Mouse (Mus musculus): Measurements from ENCODE around the gene Grb7. TPM values are rescaled to one million over a fixed set of nuclear protein-coding genes. Genes with fewer than 3 reads are reported as not detected.
A peak's percentile ranks its signal among the peaks of the same experiment; 100 is the strongest.

The Grb7 gene
- polyA plus RNA-seq (2014; fragmentation: Nextera tagmentation; extraction: Ambion mirVana), result 33.2 and 34.1 TPM in 2 replicates

GRCm38 (mm10) chr11:98446213-98446561 lies at the start of gene Grb7:
Gene Grb7, plus strand, starts transcription at chr11:98446394.
- no peaks in the 10 kb centered on the region for H3K9me3 ChIP-seq (ENCODE audit: control insufficient read depth, low read length)
- peak within 1 kb of the TSS; percentile 33 for H3K4me2 ChIP-seq
- WGBS, result 12% methylated on average over 5 of the region's 5 CpGs
- H3K9ac ChIP-seq (ENCODE audit: low read depth, low read length), result peak within 1 kb of the TSS; percentile 56
- H3K4me3 ChIP-seq (ENCODE audit: low read depth, low read length), result peak within 1 kb of the TSS; percentile 47
- H3K4me1 ChIP-seq (replicated peaks; ENCODE audit: control insufficient read depth, insufficient read depth, low read length), result peaks cover 4% of the 10 kb centered on the region; the same call in 1 of the 2 replicates
- DNase-seq (ENCODE audit: low spot score), result no peak
- no peaks in the 10 kb centered on the region for H3K36me3 ChIP-seq (ENCODE audit: control insufficient read depth, insufficient read depth, low read length)
- peak within 1 kb of the TSS; percentile 77 for H3K27ac ChIP-seq (ENCODE audit: low read depth, low read length)
- peak; percentile 24 for ATAC-seq (replicated peaks; ENCODE audit: low FRiP score)
- H3K27me3 ChIP-seq (replicated peaks; ENCODE audit: control insufficient read depth, insufficient read depth, low read length), result peaks cover 53% of the 10 kb centered on the region

GRCm38 (mm10) chr11:98397946-98398345 lies 48.2 kb upstream of the Grb7 start:
- Histone ChIP-seq H3K27me3 (replicated peaks; ENCODE audit: control insufficient read depth, insufficient read depth, low read length) (no peaks in the 10 kb centered on the region), H3K4me3 (ENCODE audit: low read depth, low read length) (no peak overlapping the region), H3K27ac (ENCODE audit: low read depth, low read length) (no peak overlapping the region), H3K9ac (ENCODE audit: low read depth, low read length) (no peak overlapping the region), H3K9me3 (ENCODE audit: control insufficient read depth, low read length) (no peaks in the 10 kb centered on the region), H3K36me3 (ENCODE audit: control insufficient read depth, insufficient read depth, low read length) (no peaks in the 10 kb centered on the region), H3K4me1 (replicated peaks; ENCODE audit: control insufficient read depth, insufficient read depth, low read length) (peaks cover 27% of the 10 kb centered on the region), H3K4me2 (no peak overlapping the region)
- no peak for ATAC-seq (replicated peaks; ENCODE audit: low FRiP score)
- DNase-seq (ENCODE audit: low spot score), result no peak
- 88% methylated on average over 7 of the region's 7 CpGs for WGBS

- no peaks in the 10 kb centered on the region for H3K9me3 ChIP-seq (ENCODE audit: control insufficient read depth, low read length)
- ATAC-seq (replicated peaks; ENCODE audit: low FRiP score) (peak; percentile 89), DNase-seq (ENCODE audit: low spot score) (peak; percentile 89)
- WGBS, result under 1% methylated on average over 40 of the region's 40 CpGs
- H3K27ac ChIP-seq (ENCODE audit: low read depth, low read length), result peak within 1 kb of the TSS; percentile 92
- peak within 1 kb of the TSS; percentile 76 for H3K4me3 ChIP-seq (ENCODE audit: low read depth, low read length)
- H3K9ac ChIP-seq (ENCODE audit: low read depth, low read length), result peak within 1 kb of the TSS; percentile 83
- peaks cover 5% of the 10 kb centered on the region; the same call in 1 of the 2 replicates for H3K4me1 ChIP-seq (replicated peaks; ENCODE audit: control insufficient read depth, insufficient read depth, low read length)
- H3K4me2 ChIP-seq, result peak within 1 kb of the TSS; percentile 82
- H3K27me3 ChIP-seq (replicated peaks; ENCODE audit: control insufficient read depth, insufficient read depth, low read length), result no peaks in the 10 kb centered on the region; the same call in 1 of the 2 replicates
- no peaks in the 10 kb centered on the region for H3K36me3 ChIP-seq (ENCODE audit: control insufficient read depth, insufficient read depth, low read length)
Measured at GRCm38 (mm10) chr11:98400161-98400726, 46.0 kb upstream of the Grb7 start, which contains the start of gene Pgap3. Gene Pgap3, minus strand, starts transcription at chr11:98400490.

GRCm38 (mm10) chr11:98400816-98401215 lies 45.4 kb upstream of the Grb7 start:
- H3K27me3 ChIP-seq (replicated peaks; ENCODE audit: control insufficient read depth, insufficient read depth, low read length), result no peaks in the 10 kb centered on the region; the same call in 1 of the 2 replicates
- peak overlapping the region; percentile 76 for H3K4me3 ChIP-seq (ENCODE audit: low read depth, low read length)
- H3K9ac ChIP-seq (ENCODE audit: low read depth, low read length), result peak overlapping the region; percentile 83
- H3K36me3 ChIP-seq (ENCODE audit: control insufficient read depth, insufficient read depth, low read length), result no peaks in the 10 kb centered on the region
- H3K4me1 ChIP-seq (replicated peaks; ENCODE audit: control insufficient read depth, insufficient read depth, low read length), result peaks cover 4% of the 10 kb centered on the region; the same call in 1 of the 2 replicates
- peak overlapping the region; percentile 82 for H3K4me2 ChIP-seq
- H3K27ac ChIP-seq (ENCODE audit: low read depth, low read length), result no peak overlapping the region; the same call in 1 of the 2 replicates
- WGBS, result 54% methylated on average over 3 of the region's 3 CpGs
- H3K9me3 ChIP-seq (ENCODE audit: control insufficient read depth, low read length), result no peaks in the 10 kb centered on the region
- ATAC-seq (replicated peaks; ENCODE audit: low FRiP score) (no peak), DNase-seq (ENCODE audit: low spot score) (no peak)

GRCm38 (mm10) chr11:98406621-98407020 lies 39.6 kb upstream of the Grb7 start:
- 80% methylated on average over 6 of the region's 6 CpGs for WGBS
- Histone ChIP-seq H3K4me2 (no peak overlapping the region), H3K4me3 (ENCODE audit: low read depth, low read length) (no peak overlapping the region), H3K9me3 (ENCODE audit: control insufficient read depth, low read length) (no peaks in the 10 kb centered on the region), H3K27ac (ENCODE audit: low read depth, low read length) (no peak overlapping the region), H3K27me3 (replicated peaks; ENCODE audit: control insufficient read depth, insufficient read depth, low read length) (peaks cover 26% of the 10 kb centered on the region), H3K4me1 (replicated peaks; ENCODE audit: control insufficient read depth, insufficient read depth, low read length) (peaks cover 10% of the 10 kb centered on the region), H3K9ac (ENCODE audit: low read depth, low read length) (no peak overlapping the region), H3K36me3 (ENCODE audit: control insufficient read depth, insufficient read depth, low read length) (no peaks in the 10 kb centered on the region)
- DNase-seq (ENCODE audit: low spot score) (no peak), ATAC-seq (replicated peaks; ENCODE audit: low FRiP score) (no peak)

GRCm38 (mm10) chr11:98408872-98409271 lies 37.3 kb upstream of the Grb7 start:
- WGBS, result 58% methylated on average over 8 of the region's 8 CpGs
- H3K9me3 ChIP-seq (ENCODE audit: control insufficient read depth, low read length), result no peaks in the 10 kb centered on the region
- no peak overlapping the region for H3K27ac ChIP-seq (ENCODE audit: low read depth, low read length)
- H3K36me3 ChIP-seq (ENCODE audit: control insufficient read depth, insufficient read depth, low read length), result no peaks in the 10 kb centered on the region
- no peak overlapping the region for H3K9ac ChIP-seq (ENCODE audit: low read depth, low read length)
- H3K4me1 ChIP-seq (replicated peaks; ENCODE audit: control insufficient read depth, insufficient read depth, low read length), result peaks cover 10% of the 10 kb centered on the region
- H3K4me3 ChIP-seq (ENCODE audit: low read depth, low read length), result no peak overlapping the region
- DNase-seq (ENCODE audit: low spot score) (no peak), ATAC-seq (replicated peaks; ENCODE audit: low FRiP score) (no peak)
- peak overlapping the region; percentile 34 for H3K4me2 ChIP-seq
- peaks cover 48% of the 10 kb centered on the region for H3K27me3 ChIP-seq (replicated peaks; ENCODE audit: control insufficient read depth, insufficient read depth, low read length)

- Histone ChIP-seq H3K36me3 (ENCODE audit: control insufficient read depth, insufficient read depth, low read length) (no peaks in the 10 kb centered on the region), H3K9me3 (ENCODE audit: control insufficient read depth, low read length) (no peaks in the 10 kb centered on the region), H3K4me3 (ENCODE audit: low read depth, low read length) (no peak overlapping the region), H3K4me1 (replicated peaks; ENCODE audit: control insufficient read depth, insufficient read depth, low read length) (peaks cover 12% of the 10 kb centered on the region), H3K9ac (ENCODE audit: low read depth, low read length) (no peak overlapping the region), H3K4me2 (peak overlapping the region; percentile 34), H3K27ac (ENCODE audit: low read depth, low read length) (no peak overlapping the region), H3K27me3 (replicated peaks; ENCODE audit: control insufficient read depth, insufficient read depth, low read length) (peaks cover 53% of the 10 kb centered on the region)
- 6% methylated on average over 9 of the region's 10 CpGs for WGBS
- ATAC-seq (replicated peaks; ENCODE audit: low FRiP score) (no peak; the same call in 1 of the 2 replicates), DNase-seq (ENCODE audit: low spot score) (no peak)
Measured at GRCm38 (mm10) chr11:98409341-98409822, 36.8 kb upstream of the Grb7 start.

- H3K27ac ChIP-seq (ENCODE audit: low read depth, low read length), result peak within 1 kb of the TSS; percentile 80
- ATAC-seq (replicated peaks; ENCODE audit: low FRiP score), result no peak; the same call in 1 of the 2 replicates
- DNase-seq (ENCODE audit: low spot score), result peak; percentile 70
- no peaks in the 10 kb centered on the region for H3K9me3 ChIP-seq (ENCODE audit: control insufficient read depth, low read length)
- 1% methylated on average over 39 of the region's 49 CpGs for WGBS
- no peaks in the 10 kb centered on the region for H3K36me3 ChIP-seq (ENCODE audit: control insufficient read depth, insufficient read depth, low read length)
- peaks cover 66% of the 10 kb centered on the region for H3K27me3 ChIP-seq (replicated peaks; ENCODE audit: control insufficient read depth, insufficient read depth, low read length)
- H3K4me3 ChIP-seq (ENCODE audit: low read depth, low read length), result peak within 1 kb of the TSS; percentile 68
- peak within 1 kb of the TSS; percentile 55 for H3K9ac ChIP-seq (ENCODE audit: low read depth, low read length)
- H3K4me2 ChIP-seq, result peak within 1 kb of the TSS; percentile 66
- peaks cover 15% of the 10 kb centered on the region for H3K4me1 ChIP-seq (replicated peaks; ENCODE audit: control insufficient read depth, insufficient read depth, low read length)
Measured at GRCm38 (mm10) chr11:98412273-98412796, 33.9 kb upstream of the Grb7 start, which contains the start of gene Erbb2. Gene Erbb2, plus strand, starts transcription at chr11:98412470.
